Mouse (Mus musculus) liver, postnatal 0 days (tissue): ENCODE data around the gene Tmem189.

Experiments
- CTCF ChIP-seq: sonication (generic); IDR thresholded peaks from 2 replicates; pipeline ENCODE4 v1.5.1; 2016; ENCODE audit warnings: antibody characterized with exemption, low read depth
- EP300 ChIP-seq: IDR thresholded peaks from 2 replicates; pipeline ENCODE4 v1.6.1; 2016; ENCODE audit warnings: antibody characterized with exemption, low read depth, mild to moderate bottlenecking

- TF ChIP-seq CTCF = no peak
- no peak for TF ChIP-seq EP300
These were observed 3.2 kb upstream of the Tmem189 start for GRCm38 (mm10) chr2:167692831-167693230.
